Mouse (Mus musculus): ENCODE data around the gene Tnk2.

Gene Tnk2

DNA sequence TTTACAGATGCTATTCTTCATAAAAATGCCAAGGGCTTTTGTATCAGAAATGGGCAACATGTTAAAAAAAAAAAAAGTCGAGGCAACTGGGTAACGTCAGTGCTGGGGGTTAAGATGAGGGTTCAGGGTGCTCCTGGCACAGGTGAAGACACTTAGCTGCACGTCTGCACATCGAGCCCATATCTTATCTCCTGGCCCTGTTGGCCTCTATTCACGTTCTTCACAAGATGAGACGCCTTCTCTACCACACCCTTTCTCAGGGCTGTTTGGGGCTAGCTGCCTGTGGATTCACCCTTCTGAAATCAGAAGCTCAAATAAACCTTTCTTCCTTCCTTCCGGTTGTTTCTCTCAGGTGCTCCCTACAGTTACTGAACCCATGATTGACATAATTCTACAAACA, 79.5 kb downstream of the Tnk2 start:
- DNase-seq: no peak

DNA sequence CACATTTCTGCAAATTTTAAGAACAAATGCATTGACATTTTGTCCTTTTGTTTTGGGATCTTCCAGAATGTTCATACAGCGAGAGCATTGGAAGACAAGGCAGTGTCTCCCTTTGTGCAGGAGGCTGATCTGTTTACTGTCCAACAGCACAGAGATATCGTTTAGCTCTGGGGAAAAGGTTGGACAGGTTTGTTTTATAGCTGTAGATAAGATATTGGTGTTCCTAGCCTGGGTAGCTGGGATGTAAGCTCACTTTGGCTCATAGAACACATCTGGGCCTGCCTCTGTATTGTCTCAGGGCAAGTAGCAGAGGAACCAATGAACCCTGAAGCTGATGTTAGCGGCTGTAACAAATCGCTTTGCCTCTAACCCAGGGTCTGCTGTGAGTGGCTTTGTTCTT, 80.1 kb downstream of the Tnk2 start:
- DNase-seq: no peak

DNA sequence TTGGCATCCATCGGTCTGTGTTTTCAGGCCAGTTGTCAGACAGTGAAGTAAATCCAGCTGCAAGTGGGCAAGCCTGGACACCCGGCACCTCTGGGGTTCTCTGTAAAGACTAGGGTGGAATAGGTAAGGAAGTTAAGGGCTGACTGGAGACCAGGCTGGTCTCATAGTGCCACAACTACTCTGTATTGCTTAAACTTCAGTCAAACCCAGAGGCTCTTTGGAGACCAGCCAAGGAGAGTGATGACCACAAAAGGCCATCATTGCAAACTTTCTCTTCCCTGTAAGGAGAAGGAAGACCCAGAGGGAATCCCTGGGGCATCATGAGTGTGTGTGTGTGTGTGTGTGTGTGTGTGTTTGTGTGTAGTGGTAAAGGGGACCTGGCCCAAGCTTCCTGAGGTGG, 80.6 kb downstream of the Tnk2 start:
- no peak for DNase-seq

DNA sequence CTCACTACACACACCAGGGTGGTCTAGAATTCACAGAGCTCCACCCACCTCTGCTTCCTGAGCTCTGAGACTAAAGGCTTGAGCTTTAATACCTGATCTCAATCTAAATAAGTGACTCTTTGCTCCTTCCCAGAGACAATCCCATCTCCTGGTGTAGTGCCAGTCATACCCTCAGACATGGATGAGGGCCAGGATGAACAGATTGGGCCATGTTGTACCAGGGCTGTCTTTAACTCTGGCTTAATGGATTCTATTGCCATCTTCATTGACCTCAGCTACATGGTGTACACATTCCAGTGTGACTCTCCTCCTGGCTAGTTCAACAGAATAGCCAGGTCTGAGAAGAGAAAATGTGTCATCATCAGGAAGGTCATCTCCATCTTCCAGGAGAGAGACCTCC, 82.8 kb downstream of the Tnk2 start:
- DNase-seq: peak; percentile 70

DNA sequence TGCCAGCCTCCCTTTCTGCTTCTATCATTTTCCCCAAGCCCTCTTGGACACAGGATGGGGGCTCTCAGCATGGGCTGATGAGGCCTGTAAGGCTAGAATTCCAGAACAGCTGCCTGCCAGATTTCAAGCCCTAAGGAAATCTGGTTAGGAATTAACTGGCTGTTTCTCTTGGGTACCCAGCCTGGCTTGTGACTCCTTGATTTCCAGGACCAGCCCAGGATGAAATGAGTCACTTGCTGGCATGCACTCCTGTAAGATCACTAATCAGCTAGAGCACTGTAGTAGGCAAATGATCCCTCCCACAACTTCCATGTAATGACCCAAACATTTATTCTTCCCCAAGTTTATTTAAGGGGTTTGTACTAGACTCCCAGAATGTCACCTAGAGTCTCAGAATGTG, 84.6 kb downstream of the Tnk2 start:
- no peak for DNase-seq

DNA sequence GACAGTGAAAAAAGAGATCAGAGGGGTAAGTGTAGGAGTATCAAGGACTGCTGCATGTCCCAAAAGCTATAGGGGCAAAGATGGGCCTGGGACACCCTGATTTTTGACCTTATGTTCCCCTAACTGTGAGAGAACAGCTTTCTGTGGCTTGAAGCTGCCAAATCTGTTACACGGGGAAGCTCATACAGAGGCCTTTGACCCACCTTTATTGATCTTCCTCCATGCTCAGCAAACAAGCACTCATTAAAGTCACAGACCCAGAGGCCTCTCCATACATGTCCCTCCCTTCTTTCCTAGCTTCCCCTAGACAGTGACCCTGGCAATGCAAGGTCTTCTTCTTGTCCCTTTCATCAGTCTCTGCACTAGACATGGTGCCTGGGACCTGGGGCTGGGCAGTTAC, 85.1 kb downstream of the Tnk2 start:
- no peak for DNase-seq
